Mouse (Mus musculus): ENCODE data around the gene Tbcc. TPM values are rescaled to one million over a fixed set of nuclear protein-coding genes. Genes with fewer than 3 reads are reported as not detected.

The Tbcc gene
- total and polyA plus RNA-seq, 3 experiments, result 7.5 to 20.0 (median 18.6) TPM

- Histone ChIP-seq H3K9me3 (replicated peaks) (no peaks in the 10 kb centered on the region), H3K4me3 (ENCODE audit: low read depth, low read length) (no peak overlapping the region), H3K4me1 (ENCODE audit: insufficient read depth, low read depth, low read length) (peaks cover 32% of the 10 kb centered on the region), H3K27me3 (ENCODE audit: insufficient read depth, low read length) (no peaks in the 10 kb centered on the region), H3K36me3 (replicated peaks) (peaks cover 27% of the 10 kb centered on the region)
- DNase-seq (ENCODE audit: low spot score), result no peak
- no peak for ATAC-seq (ENCODE audit: extremely low read depth, insufficient number of reproducible peaks, low FRiP score, poor library complexity, severe bottlenecking)
- TF ChIP-seq TAL1 (conservative IDR thresholded peaks at IDR 0.05; ENCODE audit: low read depth, low read length) (no peak), CTCF (IDR thresholded peaks at IDR 0.05; ENCODE audit: low read depth, low read length) (no peak), GATA2 (IDR thresholded peaks at IDR 0.05; ENCODE audit: borderline replicate concordance, low read depth, low read length) (no peak), GATA1 (IDR thresholded peaks at IDR 0.05; ENCODE audit: borderline replicate concordance, low read length) (no peak), POLR2AphosphoS5 (IDR thresholded peaks at IDR 0.05; ENCODE audit: insufficient replicate concordance, low read depth, low read length) (no peak)
Measured at GRCm38 (mm10) chr17:46874133-46874532, 16.4 kb upstream of the Tbcc start.

- peaks cover 31% of the 10 kb centered on the region for H3K4me1 ChIP-seq (ENCODE audit: insufficient read depth, low read depth, low read length)
- TF ChIP-seq POLR2AphosphoS5 (IDR thresholded peaks at IDR 0.05; ENCODE audit: insufficient replicate concordance, low read depth, low read length) (no peak), TAL1 (conservative IDR thresholded peaks at IDR 0.05; ENCODE audit: low read depth, low read length) (no peak), GATA1 (IDR thresholded peaks at IDR 0.05; ENCODE audit: borderline replicate concordance, low read length) (no peak), GATA2 (IDR thresholded peaks at IDR 0.05; ENCODE audit: borderline replicate concordance, low read depth, low read length) (no peak), CTCF (IDR thresholded peaks at IDR 0.05; ENCODE audit: low read depth, low read length) (no peak)
- ATAC-seq (ENCODE audit: extremely low read depth, insufficient number of reproducible peaks, low FRiP score, poor library complexity, severe bottlenecking) (no peak), DNase-seq (ENCODE audit: low spot score) (no peak)
- no peaks in the 10 kb centered on the region for H3K9me3 ChIP-seq (replicated peaks)
- H3K27me3 ChIP-seq (ENCODE audit: insufficient read depth, low read length), result no peaks in the 10 kb centered on the region
- H3K36me3 ChIP-seq (replicated peaks), result peaks cover 30% of the 10 kb centered on the region
- no peak overlapping the region for H3K4me3 ChIP-seq (ENCODE audit: low read depth, low read length)
Measured at GRCm38 (mm10) chr17:46875626-46876025, 14.9 kb upstream of the Tbcc start.

GRCm38 (mm10) chr17:46876371-46876950 lies 14.0 kb upstream of the Tbcc start:
- H3K4me3 ChIP-seq (ENCODE audit: low read depth, low read length), result no peak overlapping the region
- peaks cover 29% of the 10 kb centered on the region for H3K36me3 ChIP-seq (replicated peaks)
- TF ChIP-seq POLR2AphosphoS5 (IDR thresholded peaks at IDR 0.05; ENCODE audit: insufficient replicate concordance, low read depth, low read length) (no peak), CTCF (IDR thresholded peaks at IDR 0.05; ENCODE audit: low read depth, low read length) (no peak), GATA1 (IDR thresholded peaks at IDR 0.05; ENCODE audit: borderline replicate concordance, low read length) (no peak), GATA2 (IDR thresholded peaks at IDR 0.05; ENCODE audit: borderline replicate concordance, low read depth, low read length) (no peak), TAL1 (conservative IDR thresholded peaks at IDR 0.05; ENCODE audit: low read depth, low read length) (no peak)
- H3K27me3 ChIP-seq (ENCODE audit: insufficient read depth, low read length), result no peaks in the 10 kb centered on the region
- DNase-seq (ENCODE audit: low spot score), result no peak
- peaks cover 29% of the 10 kb centered on the region for H3K4me1 ChIP-seq (ENCODE audit: insufficient read depth, low read depth, low read length)
- H3K9me3 ChIP-seq (replicated peaks), result no peaks in the 10 kb centered on the region
- no peak for ATAC-seq (ENCODE audit: extremely low read depth, insufficient number of reproducible peaks, low FRiP score, poor library complexity, severe bottlenecking)

- no peak overlapping the region for H3K4me3 ChIP-seq (ENCODE audit: low read depth, low read length)
- TF ChIP-seq CTCF (IDR thresholded peaks at IDR 0.05; ENCODE audit: low read depth, low read length), result no peak
- no peak for DNase-seq (ENCODE audit: low spot score)
- H3K36me3 ChIP-seq (replicated peaks), result peaks cover 27% of the 10 kb centered on the region
- peaks cover 33% of the 10 kb centered on the region for H3K4me1 ChIP-seq (ENCODE audit: insufficient read depth, low read depth, low read length)
- ATAC-seq (ENCODE audit: extremely low read depth, insufficient number of reproducible peaks, low FRiP score, poor library complexity, severe bottlenecking), result no peak
- H3K27me3 ChIP-seq (ENCODE audit: insufficient read depth, low read length), result no peaks in the 10 kb centered on the region
- no peaks in the 10 kb centered on the region for H3K9me3 ChIP-seq (replicated peaks)
Measured at GRCm38 (mm10) chr17:46877061-46877460, 13.4 kb upstream of the Tbcc start.

GRCm38 (mm10) chr17:46879841-46880311 lies 10.6 kb upstream of the Tbcc start:
- H3K4me3 ChIP-seq (ENCODE audit: low read depth, low read length), result no peak overlapping the region
- no peaks in the 10 kb centered on the region for H3K9me3 ChIP-seq (replicated peaks)
- TF ChIP-seq POLR2AphosphoS5 (IDR thresholded peaks at IDR 0.05; ENCODE audit: insufficient replicate concordance, low read depth, low read length) (no peak), TAL1 (conservative IDR thresholded peaks at IDR 0.05; ENCODE audit: low read depth, low read length) (no peak), GATA2 (IDR thresholded peaks at IDR 0.05; ENCODE audit: borderline replicate concordance, low read depth, low read length) (no peak)
- H3K4me1 ChIP-seq (ENCODE audit: insufficient read depth, low read depth, low read length), result peaks cover 47% of the 10 kb centered on the region
- no peaks in the 10 kb centered on the region for H3K27me3 ChIP-seq (ENCODE audit: insufficient read depth, low read length)
- DNase-seq (ENCODE audit: low spot score), result no peak
- ATAC-seq (ENCODE audit: extremely low read depth, insufficient number of reproducible peaks, low FRiP score, poor library complexity, severe bottlenecking), result no peak
- peaks cover 36% of the 10 kb centered on the region for H3K36me3 ChIP-seq (replicated peaks)

GRCm38 (mm10) chr17:46880322-46880721 lies 10.2 kb upstream of the Tbcc start:
- no peak for ATAC-seq (ENCODE audit: extremely low read depth, insufficient number of reproducible peaks, low FRiP score, poor library complexity, severe bottlenecking)
- H3K4me1 ChIP-seq (ENCODE audit: insufficient read depth, low read depth, low read length), result peaks cover 51% of the 10 kb centered on the region
- H3K36me3 ChIP-seq (replicated peaks), result peaks cover 36% of the 10 kb centered on the region
- no peaks in the 10 kb centered on the region for H3K27me3 ChIP-seq (ENCODE audit: insufficient read depth, low read length)
- TF ChIP-seq TAL1 (conservative IDR thresholded peaks at IDR 0.05; ENCODE audit: low read depth, low read length) (no peak), CTCF (IDR thresholded peaks at IDR 0.05; ENCODE audit: low read depth, low read length) (no peak), GATA2 (IDR thresholded peaks at IDR 0.05; ENCODE audit: borderline replicate concordance, low read depth, low read length) (no peak), GATA1 (IDR thresholded peaks at IDR 0.05; ENCODE audit: borderline replicate concordance, low read length) (no peak)
- no peak for DNase-seq (ENCODE audit: low spot score)
- H3K9me3 ChIP-seq (replicated peaks), result no peaks in the 10 kb centered on the region
- H3K4me3 ChIP-seq (ENCODE audit: low read depth, low read length), result no peak overlapping the region

- peaks cover 65% of the 10 kb centered on the region for H3K4me1 ChIP-seq (ENCODE audit: insufficient read depth, low read depth, low read length)
- TF ChIP-seq CTCF (IDR thresholded peaks at IDR 0.05; ENCODE audit: low read depth, low read length), result no peak
- no peak for TF ChIP-seq GATA2 (IDR thresholded peaks at IDR 0.05; ENCODE audit: borderline replicate concordance, low read depth, low read length)
- TF ChIP-seq TAL1 (conservative IDR thresholded peaks at IDR 0.05; ENCODE audit: low read depth, low read length), result no peak
- TF ChIP-seq POLR2AphosphoS5 (IDR thresholded peaks at IDR 0.05; ENCODE audit: insufficient replicate concordance, low read depth, low read length), result no peak
- TF ChIP-seq GATA1 (IDR thresholded peaks at IDR 0.05; ENCODE audit: borderline replicate concordance, low read length), result no peak
- no peak for DNase-seq (ENCODE audit: low spot score)
- H3K27me3 ChIP-seq (ENCODE audit: insufficient read depth, low read length), result no peaks in the 10 kb centered on the region
- peaks cover 34% of the 10 kb centered on the region for H3K36me3 ChIP-seq (replicated peaks)
- H3K4me3 ChIP-seq (ENCODE audit: low read depth, low read length), result no peak overlapping the region
- H3K9me3 ChIP-seq (replicated peaks), result no peaks in the 10 kb centered on the region
- ATAC-seq (ENCODE audit: extremely low read depth, insufficient number of reproducible peaks, low FRiP score, poor library complexity, severe bottlenecking), result no peak
Measured at GRCm38 (mm10) chr17:46881728-46882127, 8.8 kb upstream of the Tbcc start.
